Mouse (Mus musculus): ENCODE results near the gene Mtmr12. TPM values are rescaled to one million over a fixed set of nuclear protein-coding genes. Genes with fewer than 3 reads are reported as not detected.
"Not testable (repeated sequence)": the region's sequence is repeated elsewhere in the genome, so short reads cannot be mapped to it uniquely, and the experiment has no call there.

Gene Mtmr12
- polyA plus RNA-seq, 1 experiment, result 5.4 TPM

DNA sequence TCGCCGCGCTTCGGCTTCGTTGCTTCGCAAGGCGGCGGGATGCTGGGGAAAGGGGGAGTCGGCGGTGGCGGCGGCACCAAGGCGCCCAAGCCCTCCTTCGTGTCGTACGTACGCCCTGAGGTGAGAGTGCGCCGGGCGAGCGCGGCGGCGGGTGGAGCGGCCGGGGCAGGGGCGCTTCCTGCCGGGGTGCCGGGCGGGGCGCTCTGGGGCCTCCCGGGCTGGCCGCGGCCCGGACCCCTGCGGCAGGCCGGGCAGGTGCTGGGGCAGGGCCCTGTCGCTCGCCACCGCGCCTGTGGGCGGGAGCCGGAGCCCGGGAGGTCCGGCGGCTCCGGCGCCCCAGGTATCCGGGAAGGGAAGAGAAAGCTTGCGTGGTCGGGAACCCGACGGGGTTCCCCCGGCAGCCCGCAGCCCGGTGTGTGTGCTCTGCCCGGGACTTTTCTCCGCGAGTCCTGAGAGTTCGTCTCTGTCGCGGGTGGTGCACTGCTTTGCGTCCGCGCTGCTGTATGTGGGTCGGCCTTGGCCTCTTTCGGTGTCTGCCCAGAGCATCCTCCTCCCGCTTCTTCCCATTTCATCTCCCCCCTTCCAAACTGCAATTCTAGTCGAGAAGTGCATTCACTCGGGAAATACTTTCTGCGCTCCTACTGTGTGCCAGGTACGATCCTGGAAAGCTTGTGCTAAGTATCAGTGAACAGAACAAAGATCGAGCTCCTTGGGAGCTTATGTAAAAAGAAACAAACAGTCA is 503 bp downstream of the Mtmr12 start:
- H3K4me3 ChIP-seq (ENCODE audit: insufficient read depth, low read depth, low read length), result peak overlapping the region; percentile 77
- H3K4me1 ChIP-seq (ENCODE audit: control insufficient read depth, insufficient read depth, insufficient read length, low read length), result peaks cover 15% of the 10 kb centered on the region; the same call in 1 of the 2 replicates
- peak overlapping the region; percentile 83 for H3K27ac ChIP-seq (replicated peaks; ENCODE audit: low read depth, low read length)

DNA sequence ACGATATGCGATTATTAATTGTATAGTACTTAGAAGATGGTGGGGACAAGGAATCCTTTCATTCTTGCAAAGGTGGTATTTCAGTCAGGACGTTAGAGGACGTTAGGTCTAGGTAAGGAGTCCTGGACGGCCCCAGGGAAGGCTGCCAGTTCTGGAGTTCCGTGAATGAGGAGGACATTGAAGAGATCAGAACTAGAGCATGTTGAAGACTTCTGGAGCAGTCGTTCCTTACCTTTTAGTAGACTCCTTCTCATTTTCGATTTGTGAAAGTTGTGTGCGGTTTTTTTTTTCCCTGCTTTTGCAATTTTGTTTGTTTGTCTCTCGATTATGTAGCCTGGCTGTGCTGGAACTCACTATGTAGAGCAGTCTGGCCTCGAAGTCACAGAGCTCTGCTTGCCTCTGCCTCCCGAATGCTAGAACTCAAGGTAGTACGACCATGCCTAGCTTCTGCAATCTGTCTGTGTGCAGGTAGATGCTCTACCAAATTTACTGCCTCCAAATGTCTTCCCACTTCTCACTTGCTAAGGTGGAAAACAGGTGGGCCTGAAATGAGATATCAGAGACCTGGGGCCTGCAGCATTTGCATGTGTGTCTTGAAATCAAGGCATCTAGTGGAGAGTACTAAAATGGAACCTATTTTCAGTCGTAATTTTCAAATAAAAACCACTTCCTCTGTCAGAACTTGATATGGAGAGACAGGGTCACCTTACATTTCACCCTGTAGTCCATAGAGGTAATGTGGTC is 1.2 kb downstream of the Mtmr12 start:
- Histone ChIP-seq H3K4me1 (ENCODE audit: control insufficient read depth, insufficient read depth, insufficient read length, low read length) (peaks cover 15% of the 10 kb centered on the region; the same call in 1 of the 2 replicates), H3K4me3 (ENCODE audit: insufficient read depth, low read depth, low read length) (peak overlapping the region; percentile 77), H3K27ac (replicated peaks; ENCODE audit: low read depth, low read length) (no peak overlapping the region)

GRCm38 (mm10) chr15:12206646-12207222 is 1.9 kb downstream of the Mtmr12 start:
- Histone ChIP-seq H3K4me1 (ENCODE audit: control insufficient read depth, insufficient read depth, insufficient read length, low read length) (peaks cover 16% of the 10 kb centered on the region), H3K27ac (replicated peaks; ENCODE audit: low read depth, low read length) (no peak overlapping the region), H3K4me3 (ENCODE audit: insufficient read depth, low read depth, low read length) (no peak overlapping the region; the same call in 1 of the 2 replicates)

GRCm38 (mm10) chr15:12207556-12208090 is 2.8 kb downstream of the Mtmr12 start:
- Histone ChIP-seq H3K27ac (replicated peaks; ENCODE audit: low read depth, low read length) (no peak overlapping the region), H3K4me1 (ENCODE audit: control insufficient read depth, insufficient read depth, insufficient read length, low read length) (peaks cover 20% of the 10 kb centered on the region), H3K4me3 (ENCODE audit: insufficient read depth, low read depth, low read length) (no peak overlapping the region)

DNA sequence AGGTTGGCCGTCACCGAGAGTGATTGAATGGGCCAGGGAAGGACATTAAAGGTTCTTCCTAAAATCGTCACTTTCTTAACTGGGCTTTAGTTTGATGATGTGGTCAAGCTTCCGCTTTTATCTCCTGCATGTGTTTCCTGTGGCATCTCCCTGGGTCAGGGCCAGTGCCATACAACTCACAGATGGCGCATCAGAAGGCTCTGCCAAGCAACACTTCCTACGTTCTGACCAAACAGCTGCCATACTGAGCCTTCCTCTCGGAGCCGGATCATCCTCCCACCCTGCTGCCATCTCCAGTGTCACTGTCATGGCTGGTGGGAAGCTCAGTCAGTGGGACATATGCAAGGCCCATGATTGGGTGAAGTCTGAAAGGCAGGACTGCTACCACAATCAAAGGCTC is 6.7 kb downstream of the Mtmr12 start:
- Histone ChIP-seq H3K4me1 (ENCODE audit: control insufficient read depth, insufficient read depth, insufficient read length, low read length) (peaks cover 35% of the 10 kb centered on the region), H3K27ac (replicated peaks; ENCODE audit: low read depth, low read length) (peak overlapping the region; percentile 36; the same call in 1 of the 2 replicates), H3K4me3 (ENCODE audit: insufficient read depth, low read depth, low read length) (no peak overlapping the region)

DNA sequence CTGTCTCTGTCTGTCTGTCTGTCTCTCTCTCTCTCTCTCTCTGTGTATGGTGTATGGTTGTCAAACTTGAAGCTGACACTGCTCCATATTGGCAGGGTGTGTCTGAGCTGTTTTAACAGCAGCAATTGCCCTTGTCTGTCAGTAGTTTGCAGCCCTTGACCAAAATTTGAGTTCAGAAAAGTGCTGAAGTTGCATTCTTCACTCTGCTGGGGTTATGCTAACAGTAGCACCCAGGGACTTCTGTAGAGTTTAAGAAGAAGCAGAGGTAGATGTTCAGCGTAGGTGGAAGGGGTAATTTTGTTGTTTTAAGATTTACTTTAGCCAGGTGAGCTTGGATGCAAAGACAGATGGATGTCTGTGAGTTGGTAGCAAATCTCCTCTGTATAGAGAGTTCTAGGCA is 7.4 kb downstream of the Mtmr12 start:
- Histone ChIP-seq H3K4me1 (ENCODE audit: control insufficient read depth, insufficient read depth, insufficient read length, low read length) (peaks cover 31% of the 10 kb centered on the region), H3K4me3 (ENCODE audit: insufficient read depth, low read depth, low read length) (no peak overlapping the region), H3K27ac (replicated peaks; ENCODE audit: low read depth, low read length) (no peak overlapping the region)

DNA sequence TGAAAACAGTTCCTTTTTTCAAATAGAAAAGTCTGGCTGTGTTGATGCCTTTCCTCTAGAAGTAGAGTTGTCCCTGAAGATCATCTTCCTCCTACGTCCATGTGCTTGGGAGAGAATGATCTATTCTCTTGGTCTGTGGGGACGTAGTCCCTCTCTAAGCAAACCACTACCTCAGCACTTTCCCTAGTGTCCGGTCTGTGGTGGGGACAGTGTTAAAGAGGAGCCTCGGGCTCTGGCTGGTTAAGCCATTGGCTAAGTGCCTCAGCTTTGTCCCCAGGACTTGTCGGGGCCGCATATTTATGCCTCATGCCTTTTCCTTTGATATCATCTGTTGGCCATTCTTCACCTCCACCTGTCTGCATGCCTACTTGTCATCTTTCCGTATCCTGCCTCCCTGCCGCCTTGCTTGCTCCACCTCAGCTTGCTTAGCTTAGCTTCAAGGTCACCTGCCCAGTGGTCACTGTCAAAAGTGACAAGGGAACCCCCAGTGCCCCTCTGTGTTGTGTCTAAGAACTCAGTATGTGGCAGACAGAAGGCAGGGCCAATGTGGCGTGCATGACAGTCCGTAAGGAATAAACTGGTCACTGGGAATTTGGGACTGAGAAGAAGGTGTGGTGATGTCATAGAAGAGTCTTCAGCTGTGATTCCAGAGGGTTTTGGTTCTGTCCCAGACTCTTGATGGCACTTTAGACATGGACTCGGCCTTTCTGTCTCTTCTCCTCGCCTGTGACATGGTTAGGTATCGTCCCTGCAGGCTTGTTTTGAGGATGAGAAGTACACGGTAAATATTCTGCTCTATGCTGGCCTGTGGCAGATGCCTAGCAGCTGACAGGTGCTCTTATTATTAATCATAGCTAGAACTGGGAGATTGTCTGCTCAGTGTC is 9.9 kb downstream of the Mtmr12 start:
- peaks cover 29% of the 10 kb centered on the region for H3K4me1 ChIP-seq (ENCODE audit: control insufficient read depth, insufficient read depth, insufficient read length, low read length)

GRCm38 (mm10) chr15:12215415-12215718 is 10.5 kb downstream of the Mtmr12 start:
- Histone ChIP-seq H3K4me1 (ENCODE audit: control insufficient read depth, insufficient read depth, insufficient read length, low read length) (peaks cover 29% of the 10 kb centered on the region), H3K27ac (replicated peaks; ENCODE audit: low read depth, low read length) (no peak overlapping the region)

More for the DNA sequence above, 9.9 kb downstream of the Mtmr12 start:
- Histone ChIP-seq H3K27ac (replicated peaks; ENCODE audit: low read depth, low read length) (no peak overlapping the region), H3K4me3 (ENCODE audit: insufficient read depth, low read depth, low read length) (no peak overlapping the region)

GRCm38 (mm10) chr15:12216119-12216518 is 11.3 kb downstream of the Mtmr12 start:
- Histone ChIP-seq H3K4me3 (ENCODE audit: insufficient read depth, low read depth, low read length) (no peak overlapping the region), H3K27ac (replicated peaks; ENCODE audit: low read depth, low read length) (no peak overlapping the region), H3K4me1 (ENCODE audit: control insufficient read depth, insufficient read depth, insufficient read length, low read length) (peaks cover 30% of the 10 kb centered on the region)

More at GRCm38 (mm10) chr15:12215415-12215718, 10.5 kb downstream of the Mtmr12 start:
- no peak overlapping the region for H3K4me3 ChIP-seq (ENCODE audit: insufficient read depth, low read depth, low read length)

- Histone ChIP-seq H3K27ac (replicated peaks; ENCODE audit: low read depth, low read length) (no peak overlapping the region), H3K4me3 (ENCODE audit: insufficient read depth, low read depth, low read length) (no peak overlapping the region), H3K4me1 (ENCODE audit: control insufficient read depth, insufficient read depth, insufficient read length, low read length) (peaks cover 31% of the 10 kb centered on the region)
Observed at GRCm38 (mm10) chr15:12216798-12217197, 12.0 kb downstream of the Mtmr12 start.

- H3K27ac ChIP-seq (replicated peaks; ENCODE audit: low read depth, low read length); H3K4me3 ChIP-seq (ENCODE audit: insufficient read depth, low read depth, low read length): not testable (repeated sequence)
- H3K4me1 ChIP-seq (ENCODE audit: control insufficient read depth, insufficient read depth, insufficient read length, low read length), result peaks cover 28% of the 10 kb centered on the region
Observed at GRCm38 (mm10) chr15:12217332-12217731, 12.5 kb downstream of the Mtmr12 start.

GRCm38 (mm10) chr15:12217849-12218248 is 13.0 kb downstream of the Mtmr12 start:
- H3K4me3 ChIP-seq (ENCODE audit: insufficient read depth, low read depth, low read length), result no peak overlapping the region
- peaks cover 28% of the 10 kb centered on the region for H3K4me1 ChIP-seq (ENCODE audit: control insufficient read depth, insufficient read depth, insufficient read length, low read length)
- no peak overlapping the region for H3K27ac ChIP-seq (replicated peaks; ENCODE audit: low read depth, low read length)

- peaks cover 24% of the 10 kb centered on the region for H3K4me1 ChIP-seq (ENCODE audit: control insufficient read depth, insufficient read depth, insufficient read length, low read length)
- H3K4me3 ChIP-seq (ENCODE audit: insufficient read depth, low read depth, low read length), result no peak overlapping the region
- no peak overlapping the region for H3K27ac ChIP-seq (replicated peaks; ENCODE audit: low read depth, low read length)
Observed at GRCm38 (mm10) chr15:12218583-12219382, 14.0 kb downstream of the Mtmr12 start.

GRCm38 (mm10) chr15:12221131-12221530 is 16.3 kb downstream of the Mtmr12 start:
- no peak overlapping the region for H3K27ac ChIP-seq (replicated peaks; ENCODE audit: low read depth, low read length)
- H3K4me3 ChIP-seq (ENCODE audit: insufficient read depth, low read depth, low read length), result no peak overlapping the region
- peaks cover 16% of the 10 kb centered on the region; the same call in 1 of the 2 replicates for H3K4me1 ChIP-seq (ENCODE audit: control insufficient read depth, insufficient read depth, insufficient read length, low read length)

Measured in brown adipose tissue, adult 24 weeks (tissue).